Mouse (Mus musculus) embryonic fibroblast, embryonic 13.5 days (primary cell): ENCODE measurements around the gene Taar7e.

Source experiments
- CTCF ChIP-seq: IDR thresholded peaks from 2 replicates; pipeline ENCODE4 v1.5.1; 2011; ENCODE audit warnings: mild to moderate bottlenecking, control low read depth, low read length, moderate library complexity, borderline replicate concordance; ENCODE audit not compliant: insufficient read depth
- POLR2A ChIP-seq: IDR thresholded peaks from 2 replicates; pipeline ENCODE4 v1.6.1; 2011; ENCODE audit warnings: low read depth, mild to moderate bottlenecking, control low read depth, low read length, moderate library complexity

DNA sequence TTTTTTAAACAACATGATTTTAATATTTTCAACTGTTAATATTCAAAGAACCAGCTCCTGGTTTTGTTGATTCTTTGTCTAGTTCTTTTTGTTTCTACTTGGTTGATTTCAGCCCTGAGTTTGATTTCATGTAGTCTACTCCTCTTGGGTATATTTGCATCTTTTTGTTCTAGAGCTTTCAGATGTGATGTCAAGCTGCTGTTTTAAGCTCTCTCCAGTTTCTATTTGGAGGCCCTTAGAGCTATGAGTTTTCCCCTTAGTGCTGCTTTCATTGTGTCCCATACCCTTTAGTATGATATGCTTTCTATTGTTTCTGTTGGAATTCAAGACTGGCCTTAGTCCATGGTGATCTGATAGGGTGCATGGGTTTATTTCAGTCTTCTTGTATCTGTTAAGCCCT, 6.1 kb upstream of the Taar7e start:
- TF ChIP-seq CTCF: no peak
- no peak for TF ChIP-seq POLR2A
